Mouse (Mus musculus): ENCODE data around the gene Ntrk2. TPM values are rescaled to one million over a fixed set of nuclear protein-coding genes. Genes with fewer than 3 reads are reported as not detected.
A peak's percentile ranks its signal among the peaks of the same experiment; 100 is the strongest.

Gene Ntrk2
- polyA plus RNA-seq, 2 experiments: 0.04 to 0.07 TPM

DNA sequence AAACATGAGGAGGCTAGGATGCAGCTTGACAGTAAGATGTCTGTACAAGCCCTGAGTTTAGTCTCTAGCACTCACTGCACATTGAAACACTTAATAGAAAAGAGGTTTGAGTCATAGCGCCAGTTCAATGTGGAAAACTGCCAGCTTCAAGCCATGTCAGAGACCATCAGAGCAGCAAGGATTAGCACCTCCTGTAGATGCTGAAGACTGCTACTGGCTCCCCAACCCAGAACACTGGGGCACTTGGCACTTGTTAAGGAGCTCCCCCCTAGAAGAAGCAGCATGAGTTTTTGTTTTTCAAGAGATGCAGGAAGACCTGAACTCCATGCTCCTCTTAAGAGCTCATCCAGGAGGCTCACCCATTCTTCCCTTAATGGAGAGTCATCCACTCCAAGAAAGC, 251.5 kb downstream of the Ntrk2 start:
- WGBS (ENCODE audit: insufficient replicate concordance): 48% methylated on average over 1 of the region's 1 CpGs
- Histone ChIP-seq H3K27me3 (ENCODE audit: control insufficient read depth, insufficient read depth, low read length) (no peaks in the 10 kb centered on the region), H3K9me3 (ENCODE audit: control insufficient read depth, low read length) (no peaks in the 10 kb centered on the region), H3K36me3 (replicated peaks; ENCODE audit: control insufficient read depth, insufficient read depth, low read depth) (no peaks in the 10 kb centered on the region), H3K4me1 (replicated peaks; ENCODE audit: control insufficient read depth in 2 of 2, insufficient read depth in 2 of 2, low read length in 1 of 2) (no peaks in the 10 kb centered on the region), H3K4me3 (ENCODE audit: insufficient read depth in 1 of 2, low read depth in 2 of 2, low read length in 2 of 2) (no peak overlapping the region), H3K4me2 (ENCODE audit: low read depth) (no peak overlapping the region), H3K27ac (no peak overlapping the region), H3K9ac (replicated peaks) (no peak overlapping the region)
- DNase-seq (ENCODE audit: low read depth in 3 of 3, low spot score in 3 of 3): no peak
- no peak for ATAC-seq (ENCODE audit: insufficient read depth)
- no peak for TF ChIP-seq EP300 (IDR thresholded peaks at IDR 0.05; ENCODE audit: low read depth)
- no peak for TF ChIP-seq CTCF (IDR thresholded peaks at IDR 0.05; ENCODE audit: low read depth)

GRCm38 (mm10) chr13:59059118-59059517, 252.7 kb downstream of the Ntrk2 start:
- H3K36me3 ChIP-seq (replicated peaks; ENCODE audit: control insufficient read depth, insufficient read depth, low read depth): no peaks in the 10 kb centered on the region
- DNase-seq (ENCODE audit: low read depth in 3 of 3, low spot score in 3 of 3): no peak

GRCm38 (mm10) chr13:59065677-59066076, 259.3 kb downstream of the Ntrk2 start:
- ATAC-seq (ENCODE audit: insufficient read depth) (no peak), DNase-seq (ENCODE audit: low read depth in 3 of 3, low spot score in 3 of 3) (no peak)
- Histone ChIP-seq H3K36me3 (replicated peaks; ENCODE audit: control insufficient read depth, insufficient read depth, low read depth) (no peaks in the 10 kb centered on the region), H3K27me3 (ENCODE audit: control insufficient read depth, insufficient read depth, low read length) (no peaks in the 10 kb centered on the region), H3K9me3 (ENCODE audit: control insufficient read depth, low read length) (no peaks in the 10 kb centered on the region), H3K4me1 (replicated peaks; ENCODE audit: control insufficient read depth in 2 of 2, insufficient read depth in 2 of 2, low read length in 1 of 2) (no peaks in the 10 kb centered on the region), H3K4me3 (ENCODE audit: insufficient read depth in 1 of 2, low read depth in 2 of 2, low read length in 2 of 2) (no peak overlapping the region), H3K9ac (replicated peaks) (no peak overlapping the region), H3K27ac (no peak overlapping the region), H3K4me2 (ENCODE audit: low read depth) (no peak overlapping the region)
- no peak for TF ChIP-seq EP300 (IDR thresholded peaks at IDR 0.05; ENCODE audit: low read depth)
- WGBS (ENCODE audit: insufficient replicate concordance): 56% methylated on average over 3 of the region's 3 CpGs

More at GRCm38 (mm10) chr13:59059118-59059517, 252.7 kb downstream of the Ntrk2 start:
- Histone ChIP-seq H3K4me3 (ENCODE audit: insufficient read depth in 1 of 2, low read depth in 2 of 2, low read length in 2 of 2) (no peak overlapping the region), H3K4me1 (replicated peaks; ENCODE audit: control insufficient read depth in 2 of 2, insufficient read depth in 2 of 2, low read length in 1 of 2) (no peaks in the 10 kb centered on the region), H3K27me3 (ENCODE audit: control insufficient read depth, insufficient read depth, low read length) (no peaks in the 10 kb centered on the region), H3K9me3 (ENCODE audit: control insufficient read depth, low read length) (no peaks in the 10 kb centered on the region), H3K9ac (replicated peaks) (no peak overlapping the region), H3K27ac (no peak overlapping the region), H3K4me2 (ENCODE audit: low read depth) (no peak overlapping the region)
- TF ChIP-seq EP300 (IDR thresholded peaks at IDR 0.05; ENCODE audit: low read depth): no peak
- no peak for TF ChIP-seq CTCF (IDR thresholded peaks at IDR 0.05; ENCODE audit: low read depth)
- ATAC-seq (ENCODE audit: insufficient read depth): no peak
- WGBS (ENCODE audit: insufficient replicate concordance): 8% methylated on average over 7 of the region's 7 CpGs

DNA sequence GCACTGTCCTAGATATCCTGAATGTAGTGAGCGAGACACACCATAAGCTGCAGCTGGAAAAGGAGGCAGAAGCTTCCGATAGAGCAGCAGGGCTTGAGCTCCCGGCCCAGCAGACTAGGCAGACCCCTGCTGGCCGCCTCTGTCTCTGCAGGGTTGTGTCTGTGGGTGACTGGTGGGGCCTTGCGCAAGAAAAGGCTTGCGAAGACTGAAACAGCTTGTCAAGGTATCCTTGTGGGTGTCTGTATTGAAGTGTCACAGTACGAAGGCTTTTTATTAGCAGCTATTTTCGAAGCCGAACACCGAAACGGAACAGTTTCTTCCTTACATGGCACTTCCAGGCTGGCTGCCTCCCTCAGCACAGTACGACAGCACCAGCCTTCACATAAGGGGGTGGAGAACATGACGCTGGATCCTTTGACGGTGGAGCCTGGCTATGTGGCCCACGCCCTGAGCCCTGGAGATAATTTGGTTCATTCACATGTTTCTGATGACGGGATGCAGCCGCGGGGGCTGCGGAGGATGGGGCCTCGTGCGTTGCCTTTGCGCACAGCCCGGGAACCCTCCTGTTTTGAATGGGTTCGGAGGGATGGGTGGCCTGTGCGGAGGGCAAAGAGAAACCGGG, 267.4 kb downstream of the Ntrk2 start:
- no peak overlapping the region for H3K27ac ChIP-seq
- H3K4me2 ChIP-seq (ENCODE audit: low read depth): no peak overlapping the region
- DNase-seq (ENCODE audit: low read depth in 3 of 3, low spot score in 3 of 3): peak in 2 of 3 experiments; percentile 1 to 9
- no peaks in the 10 kb centered on the region for H3K9me3 ChIP-seq (ENCODE audit: control insufficient read depth, low read length)
- H3K4me1 ChIP-seq (replicated peaks; ENCODE audit: control insufficient read depth in 2 of 2, insufficient read depth in 2 of 2, low read length in 1 of 2): no peaks in the 10 kb centered on the region
- no peak overlapping the region for H3K4me3 ChIP-seq (ENCODE audit: insufficient read depth in 1 of 2, low read depth in 2 of 2, low read length in 2 of 2)
- TF ChIP-seq CTCF (IDR thresholded peaks at IDR 0.05; ENCODE audit: low read depth) (peak; percentile 80), EP300 (IDR thresholded peaks at IDR 0.05; ENCODE audit: low read depth) (no peak)
- WGBS (ENCODE audit: insufficient replicate concordance): 23% methylated on average over 26 of the region's 26 CpGs
- no peak for ATAC-seq (ENCODE audit: insufficient read depth)
- no peaks in the 10 kb centered on the region for H3K36me3 ChIP-seq (replicated peaks; ENCODE audit: control insufficient read depth, insufficient read depth, low read depth)
- no peak overlapping the region for H3K9ac ChIP-seq (replicated peaks)
- H3K27me3 ChIP-seq (ENCODE audit: control insufficient read depth, insufficient read depth, low read length): no peaks in the 10 kb centered on the region

DNA sequence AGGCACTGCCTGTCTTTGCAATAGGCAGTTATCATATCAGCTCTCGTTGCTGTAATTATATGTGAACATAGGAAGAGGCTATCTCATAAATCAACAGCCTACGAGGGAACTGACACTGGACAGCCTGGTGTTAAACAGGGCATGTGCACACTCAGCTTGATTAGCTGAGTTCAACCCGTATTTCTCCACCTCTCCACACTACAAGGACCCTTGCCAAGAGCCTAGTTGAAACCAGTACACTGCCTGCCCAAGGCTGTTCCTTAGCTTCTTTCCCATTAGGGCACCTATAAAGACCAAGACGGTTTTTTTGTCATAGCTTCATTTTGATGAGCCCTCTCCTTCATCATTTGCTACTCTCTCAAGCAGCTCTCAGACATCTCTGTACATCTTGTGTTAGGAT, 270.1 kb downstream of the Ntrk2 start:
- Histone ChIP-seq H3K4me1 (replicated peaks; ENCODE audit: control insufficient read depth in 2 of 2, insufficient read depth in 2 of 2, low read length in 1 of 2) (no peaks in the 10 kb centered on the region), H3K4me3 (ENCODE audit: insufficient read depth in 1 of 2, low read depth in 2 of 2, low read length in 2 of 2) (no peak overlapping the region), H3K9ac (replicated peaks) (no peak overlapping the region), H3K4me2 (ENCODE audit: low read depth) (no peak overlapping the region), H3K27me3 (ENCODE audit: control insufficient read depth, insufficient read depth, low read length) (no peaks in the 10 kb centered on the region), H3K27ac (no peak overlapping the region), H3K9me3 (ENCODE audit: control insufficient read depth, low read length) (no peaks in the 10 kb centered on the region), H3K36me3 (replicated peaks; ENCODE audit: control insufficient read depth, insufficient read depth, low read depth) (no peaks in the 10 kb centered on the region)
- ATAC-seq (ENCODE audit: insufficient read depth) (no peak), DNase-seq (ENCODE audit: low read depth in 3 of 3, low spot score in 3 of 3) (no peak)
- TF ChIP-seq CTCF (IDR thresholded peaks at IDR 0.05; ENCODE audit: low read depth) (no peak), EP300 (IDR thresholded peaks at IDR 0.05; ENCODE audit: low read depth) (no peak)
- 34% methylated on average over 4 of the region's 4 CpGs for WGBS (ENCODE audit: insufficient replicate concordance)
